Mouse (Mus musculus): ENCODE results near the gene Agmat. TPM values are rescaled to one million over a fixed set of nuclear protein-coding genes. Genes with fewer than 3 reads are reported as not detected.

Agmat gene
- polyA plus RNA-seq, 1 experiment = 0.15 TPM

DNA sequence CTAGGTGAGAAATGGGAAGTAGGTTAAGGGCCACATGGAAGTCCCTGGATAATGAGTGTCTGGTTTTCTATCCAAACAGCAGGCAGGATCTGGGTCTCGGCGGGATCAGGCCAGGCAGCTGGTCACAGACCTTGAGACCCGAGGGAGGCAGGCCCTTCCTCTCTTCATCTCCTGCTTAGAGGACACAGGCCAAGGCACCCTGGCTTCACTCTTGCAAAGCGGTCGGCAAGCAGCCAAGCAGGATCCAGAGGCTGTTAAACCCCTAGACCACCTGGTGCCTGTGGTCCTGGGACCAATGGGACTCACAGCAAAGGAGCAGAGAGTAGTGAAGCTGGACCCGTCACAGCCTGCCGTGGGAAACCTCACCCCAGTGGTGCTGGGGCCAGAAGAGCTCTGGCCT, 49.9 kb downstream of the Agmat start:
- DNase-seq = no peak
- TF ChIP-seq POLR2A (IDR thresholded peaks at IDR 0.05; ENCODE audit: borderline replicate concordance, extremely low read depth, low read depth, low read length) = no peak
- no peak for TF ChIP-seq CTCF (IDR thresholded peaks at IDR 0.05; ENCODE audit: insufficient read depth, low read length)
- Histone ChIP-seq H3K4me1 (ENCODE audit: control insufficient read depth, insufficient read depth, low read length) (peaks cover 3% of the 10 kb centered on the region; the same call in 1 of the 2 replicates), H3K4me3 (replicated peaks; ENCODE audit: extremely low read depth, low read depth, low read length) (no peak overlapping the region)
- WGBS = 76% methylated on average over 7 of the region's 7 CpGs

DNA sequence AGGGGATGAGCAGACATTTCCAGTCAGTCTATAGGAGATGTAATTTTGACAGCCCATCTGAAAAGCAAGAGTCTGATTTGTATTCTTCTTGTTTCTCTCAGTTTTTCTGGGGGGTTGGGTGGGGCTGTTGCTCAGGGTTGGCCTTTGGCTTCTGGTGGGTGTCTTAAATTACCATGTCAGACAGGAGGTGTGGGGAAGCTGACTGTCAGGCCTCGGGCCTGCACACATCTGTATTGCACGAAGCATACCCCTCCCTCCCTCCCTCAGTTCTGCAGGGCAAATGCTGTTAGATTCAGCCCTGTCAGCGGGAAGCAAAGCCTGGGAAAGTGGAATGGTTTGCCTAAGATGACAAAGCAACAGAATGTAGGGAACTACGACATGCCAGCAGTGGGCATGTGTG, 50.5 kb downstream of the Agmat start:
- peaks cover 3% of the 10 kb centered on the region; the same call in 1 of the 2 replicates for H3K4me1 ChIP-seq (ENCODE audit: control insufficient read depth, insufficient read depth, low read length)
- WGBS = 92% methylated on average over 4 of the region's 4 CpGs
- DNase-seq = no peak
- TF ChIP-seq POLR2A (IDR thresholded peaks at IDR 0.05; ENCODE audit: borderline replicate concordance, extremely low read depth, low read depth, low read length) (no peak), CTCF (IDR thresholded peaks at IDR 0.05; ENCODE audit: insufficient read depth, low read length) (no peak)
- no peak overlapping the region for H3K4me3 ChIP-seq (replicated peaks; ENCODE audit: extremely low read depth, low read depth, low read length)

- H3K4me3 ChIP-seq (replicated peaks; ENCODE audit: extremely low read depth, low read depth, low read length) = no peak overlapping the region
- TF ChIP-seq POLR2A (IDR thresholded peaks at IDR 0.05; ENCODE audit: borderline replicate concordance, extremely low read depth, low read depth, low read length) (no peak), CTCF (IDR thresholded peaks at IDR 0.05; ENCODE audit: insufficient read depth, low read length) (no peak)
- peaks cover 3% of the 10 kb centered on the region; the same call in 1 of the 2 replicates for H3K4me1 ChIP-seq (ENCODE audit: control insufficient read depth, insufficient read depth, low read length)
- WGBS = 94% methylated on average over 5 of the region's 5 CpGs
- no peak for DNase-seq
Observed at GRCm38 (mm10) chr4:141797545-141797944, 51.1 kb downstream of the Agmat start.

GRCm38 (mm10) chr4:141804105-141804504, 57.6 kb downstream of the Agmat start:
- no peak for DNase-seq

DNA sequence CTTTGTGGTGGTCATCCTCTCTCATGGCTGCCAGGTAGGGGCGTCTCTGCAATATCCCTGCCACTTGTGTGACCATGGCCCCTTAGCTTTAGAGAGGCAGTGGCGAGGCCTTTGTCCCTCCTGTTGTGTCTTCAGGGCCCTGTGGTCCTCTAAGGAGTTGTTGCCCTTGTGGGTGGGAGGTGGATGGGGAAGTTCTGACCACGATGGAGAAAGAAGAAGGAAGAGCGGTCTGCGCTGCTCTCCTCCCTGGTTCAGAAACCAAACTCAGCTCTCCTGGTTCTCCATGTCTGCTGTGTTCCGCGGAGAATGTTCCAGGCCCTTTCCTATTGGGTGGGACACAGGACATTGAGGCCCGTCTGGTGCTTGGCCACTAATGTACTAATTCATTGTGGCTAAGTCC, 59.4 kb downstream of the Agmat start:
- Histone ChIP-seq H3K4me1 (ENCODE audit: control insufficient read depth, insufficient read depth, low read length) (no peaks in the 10 kb centered on the region), H3K4me3 (replicated peaks; ENCODE audit: extremely low read depth, low read depth, low read length) (no peak overlapping the region)
- WGBS = 94% methylated on average over 8 of the region's 8 CpGs
- no peak for DNase-seq
- TF ChIP-seq CTCF (IDR thresholded peaks at IDR 0.05; ENCODE audit: insufficient read depth, low read length) (no peak), POLR2A (IDR thresholded peaks at IDR 0.05; ENCODE audit: borderline replicate concordance, extremely low read depth, low read depth, low read length) (no peak)

More at GRCm38 (mm10) chr4:141804105-141804504, 57.6 kb downstream of the Agmat start:
- 86% methylated on average over 4 of the region's 4 CpGs for WGBS
- H3K4me3 ChIP-seq (replicated peaks; ENCODE audit: extremely low read depth, low read depth, low read length) = no peak overlapping the region
- no peak for TF ChIP-seq CTCF (IDR thresholded peaks at IDR 0.05; ENCODE audit: insufficient read depth, low read length)
- H3K4me1 ChIP-seq (ENCODE audit: control insufficient read depth, insufficient read depth, low read length) = no peaks in the 10 kb centered on the region

Other genes with a start within 250 kb of the Agmat start
- 27.1 and 30.4 TPM in 2 replicates for gene Spen, start 208.1 kb upstream of the Agmat start, polyA plus RNA-seq (2012; rRNA removed)
- 36.2 and 45.7 TPM in 2 replicates for gene Fblim1, start 140.6 kb upstream of the Agmat start, polyA plus RNA-seq (2012; rRNA removed)
- gene Tmem82, start 128.0 kb upstream of the Agmat start, polyA plus RNA-seq (2012; rRNA removed) = 5.1 and 5.3 TPM in 2 replicates
- 2.3 and 3.9 TPM in 2 replicates for gene Slc25a34, start 122.9 kb upstream of the Agmat start, polyA plus RNA-seq (2012; rRNA removed)
- 45.7 and 52.3 TPM in 2 replicates for gene Plekhm2, start 81.8 kb upstream of the Agmat start, polyA plus RNA-seq (2012; rRNA removed)
- 9.0 and 14.1 TPM in 2 replicates for gene Rsc1a1, start 61.1 kb upstream of the Agmat start, polyA plus RNA-seq (2012; rRNA removed)
- gene Ddi2, start 23.3 kb upstream of the Agmat start, polyA plus RNA-seq (2012; rRNA removed) = 19.7 and 20.2 TPM in 2 replicates
- 9.6 and 12.0 TPM in 2 replicates for gene Dnajc16, start 44.3 kb downstream of the Agmat start, polyA plus RNA-seq (2012; rRNA removed)
- gene Casp9, start 46.9 kb downstream of the Agmat start, polyA plus RNA-seq (2012; rRNA removed) = 17.7 and 19.0 TPM in 2 replicates
- gene Cela2a, start 79.5 kb downstream of the Agmat start, polyA plus RNA-seq (2012; rRNA removed) = 1.5 and 37.8 TPM in 2 replicates
- gene Ctrc, start 99.7 kb downstream of the Agmat start, polyA plus RNA-seq (2012; rRNA removed) = 4.7 TPM in 1 of 2 replicates, not detected in the other
- gene Efhd2, start 128.2 kb downstream of the Agmat start, polyA plus RNA-seq (2012; rRNA removed) = 95.0 and 116 TPM in 2 replicates